Mouse (Mus musculus) adrenal gland, postnatal 25 days (tissue): ENCODE measurements around the gene Ern1. TPM values are rescaled to one million over a fixed set of nuclear protein-coding genes. Genes with fewer than 3 reads are reported as not detected.

Experiments used
- DNase-seq: peaks from one replicate; pipeline ENCODE4 v3.0.0; 2021; ENCODE audit warnings: mixed read lengths
- long read RNA-seq: library from polyadenylated mRNA; stranded (forward); transcript quantifications from one replicate; pipeline ENCODE4 v2.0.0, GENCODE M21; 2021
- total RNA-seq: library from RNA; stranded (reverse); gene quantifications from 2 replicates; pipeline ENCODE4 v1.2.3, GENCODE M21; 2021

Ern1 gene
- 107 and 122 TPM in 2 replicates for total RNA-seq
- long read RNA-seq, full-length matches to known transcripts: 3 of 16 reads
- long read RNA-seq, partial matches to known transcripts: 2 of 16 reads
- long read RNA-seq, other reads (novel, unspliced or antisense): 11 of 16 reads

GRCm38 (mm10) chr11:106487733-106488115 is at the start of gene Ern1:
Gene Ern1 (minus strand): TSS chr11:106487852.
- DNase-seq: peak; percentile 98

- no peak for DNase-seq
These were observed 48.7 kb upstream of the Ern1 start for GRCm38 (mm10) chr11:106536253-106536912.

GRCm38 (mm10) chr11:106535660-106536252 is 48.1 kb upstream of the Ern1 start:
- no peak for DNase-seq

- no peak for DNase-seq
These were observed 44.7 kb upstream of the Ern1 start for GRCm38 (mm10) chr11:106532248-106532790.

- no peak for DNase-seq
These were observed 42.1 kb upstream of the Ern1 start for GRCm38 (mm10) chr11:106529786-106530185.

- DNase-seq: no peak
These were observed 41.5 kb upstream of the Ern1 start for GRCm38 (mm10) chr11:106529113-106529512.

GRCm38 (mm10) chr11:106527926-106528325 is 40.3 kb upstream of the Ern1 start:
- no peak for DNase-seq

- DNase-seq: no peak
These were observed 39.6 kb upstream of the Ern1 start for GRCm38 (mm10) chr11:106527147-106527821.

GRCm38 (mm10) chr11:106522538-106522937 is 34.9 kb upstream of the Ern1 start:
- no peak for DNase-seq

- DNase-seq: no peak
These were observed 34.0 kb upstream of the Ern1 start for GRCm38 (mm10) chr11:106521612-106522011.

GRCm38 (mm10) chr11:106520404-106520803 is 32.8 kb upstream of the Ern1 start:
- no peak for DNase-seq

GRCm38 (mm10) chr11:106519519-106519918 is 31.9 kb upstream of the Ern1 start:
- no peak for DNase-seq

- DNase-seq: no peak
These were observed 30.7 kb upstream of the Ern1 start for GRCm38 (mm10) chr11:106518391-106518790.

GRCm38 (mm10) chr11:106515079-106515745 is 27.6 kb upstream of the Ern1 start:
- DNase-seq: no peak

- no peak for DNase-seq
These were observed 26.8 kb upstream of the Ern1 start for GRCm38 (mm10) chr11:106514446-106514845.

- DNase-seq: peak; percentile 50
These were observed 25.5 kb upstream of the Ern1 start for GRCm38 (mm10) chr11:106513166-106513565.

GRCm38 (mm10) chr11:106512006-106512390 is 24.3 kb upstream of the Ern1 start:
- no peak for DNase-seq

GRCm38 (mm10) chr11:106511236-106512005 is 23.8 kb upstream of the Ern1 start:
- peak; percentile 44 for DNase-seq

GRCm38 (mm10) chr11:106507638-106508037 is 20.0 kb upstream of the Ern1 start:
- no peak for DNase-seq

- DNase-seq: no peak
These were observed 18.6 kb upstream of the Ern1 start for GRCm38 (mm10) chr11:106506211-106506610.

- DNase-seq: no peak
These were observed 16.5 kb upstream of the Ern1 start for GRCm38 (mm10) chr11:106504129-106504528.

- no peak for DNase-seq
These were observed 15.7 kb upstream of the Ern1 start for GRCm38 (mm10) chr11:106503425-106503717.
